Mouse (Mus musculus) testis, adult 2 months (tissue): ENCODE data around the gene Bcas3. TPM values are rescaled to one million over a fixed set of nuclear protein-coding genes. Genes with fewer than 3 reads are reported as not detected.

ENCODE experiments used
- H3K27ac ChIP-seq: fragments of 200-500 bp; 2 replicates; pipeline ENCODE4 v1.5.1; 2012; ENCODE audit warnings: low read depth, low read length; ENCODE audit not compliant: control insufficient read depth, insufficient read depth
- H3K27me3 ChIP-seq: fragments of 200-500 bp; 2 replicates; pipeline ENCODE4 v1.6.1; 2012; ENCODE audit warnings: mild to moderate bottlenecking, low read length, moderate library complexity; ENCODE audit not compliant: control insufficient read depth, insufficient read depth
- H3K36me3 ChIP-seq: fragments of 200-500 bp; 2 replicates; pipeline ENCODE4 v1.6.1; 2012; ENCODE audit warnings: mild to moderate bottlenecking, low read length; ENCODE audit not compliant: control insufficient read depth, insufficient read depth
- H3K4me1 ChIP-seq: fragments of 200-500 bp; 2 replicates; pipeline ENCODE4 v1.6.1; 2012; ENCODE audit warnings: low read length; ENCODE audit not compliant: control insufficient read depth, insufficient read depth
- H3K4me3 ChIP-seq: fragments of 200-500 bp; 2 replicates; pipeline ENCODE4 v1.5.1; 2012; ENCODE audit warnings: low read depth, mild to moderate bottlenecking, low read length, moderate library complexity, mixed read lengths; ENCODE audit not compliant: control insufficient read depth
- CTCF ChIP-seq: fragments of 200-500 bp; IDR thresholded peaks from 2 replicates; pipeline ENCODE4 v1.5.1; 2012; ENCODE audit warnings: low read depth, mild to moderate bottlenecking, inconsistent platforms, low read length, moderate library complexity; ENCODE audit not compliant: control insufficient read depth, insufficient read depth, insufficient replicate concordance
- POLR2A ChIP-seq: fragments of 200-500 bp; IDR thresholded peaks from 2 replicates; pipeline ENCODE4 v1.6.1; 2012; ENCODE audit warnings: low read depth, mild to moderate bottlenecking, inconsistent platforms, low read length, moderate library complexity; ENCODE audit not compliant: control insufficient read depth
- polyA plus RNA-seq: library from polyadenylated mRNA; depleted of rRNA; stranded (reverse); fragments of >200 nt; gene quantifications from 2 replicates; pipeline ENCODE4 v1.2.3, GENCODE M21; 2012

The Bcas3 gene
- polyA plus RNA-seq, 1 experiment = 23.4 TPM

- Histone ChIP-seq H3K27me3 (no peaks in the 10 kb centered on the region), H3K36me3 (no peaks in the 10 kb centered on the region), H3K27ac (no peak overlapping the region), H3K4me1 (no peaks in the 10 kb centered on the region), H3K4me3 (no peak overlapping the region)
- TF ChIP-seq POLR2A (no peak), CTCF (no peak)
Observed at GRCm38 (mm10) chr11:85687816-85688439, 335.0 kb downstream of the Bcas3 start.

GRCm38 (mm10) chr11:85688440-85688838 is 335.5 kb downstream of the Bcas3 start:
- Histone ChIP-seq H3K27me3 (no peaks in the 10 kb centered on the region), H3K27ac (no peak overlapping the region), H3K36me3 (no peaks in the 10 kb centered on the region), H3K4me1 (no peaks in the 10 kb centered on the region), H3K4me3 (no peak overlapping the region)
- no peak for TF ChIP-seq POLR2A

DNA sequence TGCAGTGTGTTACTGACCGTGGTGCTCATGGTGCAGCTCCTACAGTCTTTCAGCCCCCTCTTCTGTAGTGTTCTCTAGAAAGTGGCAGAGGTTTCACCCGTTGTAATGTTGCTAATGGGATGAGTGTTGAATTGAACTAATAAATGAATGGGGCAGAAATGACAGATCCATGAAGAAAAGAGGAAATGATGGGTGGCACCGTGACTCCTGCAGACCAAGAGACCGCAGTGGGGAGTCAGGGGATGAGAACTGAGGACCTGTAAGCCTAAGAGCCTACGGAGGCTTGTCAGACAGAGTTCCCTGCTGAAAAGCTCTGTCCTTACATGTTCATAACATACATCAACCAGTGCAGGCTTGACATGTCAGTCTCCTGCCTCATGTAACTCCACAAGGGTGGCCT is 336.3 kb downstream of the Bcas3 start:
- no peak for TF ChIP-seq POLR2A
- TF ChIP-seq CTCF = no peak
- Histone ChIP-seq H3K4me1 (no peaks in the 10 kb centered on the region), H3K27ac (no peak overlapping the region), H3K4me3 (no peak overlapping the region), H3K36me3 (no peaks in the 10 kb centered on the region), H3K27me3 (no peaks in the 10 kb centered on the region)

GRCm38 (mm10) chr11:85691285-85691684 is 338.3 kb downstream of the Bcas3 start:
- Histone ChIP-seq H3K36me3 (no peaks in the 10 kb centered on the region), H3K27me3 (no peaks in the 10 kb centered on the region), H3K4me1 (no peaks in the 10 kb centered on the region), H3K4me3 (no peak overlapping the region), H3K27ac (no peak overlapping the region)
- no peak for TF ChIP-seq POLR2A
- no peak for TF ChIP-seq CTCF

DNA sequence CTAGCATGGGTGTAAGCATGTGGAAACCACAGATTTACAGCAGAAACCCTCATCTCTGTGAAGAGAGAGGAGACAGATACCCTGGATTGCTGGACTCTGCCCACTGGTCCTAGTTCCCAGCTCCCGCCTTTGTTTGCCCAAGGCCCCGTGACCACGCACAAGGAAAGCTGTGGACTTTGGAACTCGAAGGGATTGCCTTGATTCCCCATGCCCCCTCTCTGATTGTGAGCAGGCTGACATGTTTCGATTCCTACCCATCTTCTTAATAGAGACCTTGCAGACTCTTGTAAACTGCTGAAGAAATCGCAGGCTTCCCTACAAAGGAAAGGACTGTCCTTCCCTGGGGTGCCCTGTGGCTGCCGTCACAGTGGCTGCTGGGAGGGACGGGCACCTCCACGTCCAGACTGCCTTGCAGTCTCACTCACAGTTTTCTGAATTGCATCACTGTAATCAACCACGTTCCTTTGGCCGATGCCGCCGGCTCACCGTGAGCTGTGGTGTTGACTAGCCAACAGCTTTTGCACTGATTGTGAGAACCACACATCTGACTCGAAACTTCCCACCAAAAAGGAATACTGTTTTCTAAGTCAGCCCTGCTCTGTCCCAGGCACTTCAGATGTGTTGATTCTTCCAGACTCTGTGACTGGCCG is 342.8 kb downstream of the Bcas3 start:
- no peaks in the 10 kb centered on the region for H3K36me3 ChIP-seq
- no peak overlapping the region for H3K4me3 ChIP-seq
- no peak overlapping the region for H3K27ac ChIP-seq
- H3K4me1 ChIP-seq = no peaks in the 10 kb centered on the region
- H3K27me3 ChIP-seq = no peaks in the 10 kb centered on the region
- TF ChIP-seq POLR2A (no peak), CTCF (no peak)

GRCm38 (mm10) chr11:85696491-85697398 is 343.8 kb downstream of the Bcas3 start:
- no peak overlapping the region for H3K4me3 ChIP-seq
- no peak overlapping the region for H3K27ac ChIP-seq
- no peaks in the 10 kb centered on the region for H3K4me1 ChIP-seq
- no peaks in the 10 kb centered on the region for H3K27me3 ChIP-seq
- TF ChIP-seq POLR2A = no peak
- no peak for TF ChIP-seq CTCF
- no peaks in the 10 kb centered on the region for H3K36me3 ChIP-seq

GRCm38 (mm10) chr11:85697468-85697867 is 344.5 kb downstream of the Bcas3 start:
- no peaks in the 10 kb centered on the region for H3K4me1 ChIP-seq
- H3K4me3 ChIP-seq = no peak overlapping the region
- no peaks in the 10 kb centered on the region for H3K27me3 ChIP-seq
- no peak overlapping the region for H3K27ac ChIP-seq
- TF ChIP-seq POLR2A (no peak), CTCF (no peak)
- H3K36me3 ChIP-seq = no peaks in the 10 kb centered on the region
